Mouse (Mus musculus): Measurements from ENCODE around the gene Eef1b2. TPM values are rescaled to one million over a fixed set of nuclear protein-coding genes. Genes with fewer than 3 reads are reported as not detected.
"Not testable (repeated sequence)": the region's sequence is repeated elsewhere in the genome, so short reads cannot be mapped to it uniquely, and the experiment has no call there.

The Eef1b2 gene
- polyA plus RNA-seq, 1 experiment = 51.0 TPM

GRCm38 (mm10) chr1:63140231-63140630, 36.4 kb upstream of the Eef1b2 start:
- TF ChIP-seq POLR2A (IDR thresholded peaks at IDR 0.05; ENCODE audit: control insufficient read depth, low read depth, low read length) (no peak), CTCF (IDR thresholded peaks at IDR 0.05; ENCODE audit: control insufficient read depth, insufficient read depth, insufficient replicate concordance, low read depth, low read length) (no peak)
- Histone ChIP-seq H3K4me3 (ENCODE audit: control insufficient read depth, low read depth, low read length) (no peak overlapping the region), H3K27me3 (ENCODE audit: control insufficient read depth, insufficient read depth, low read length) (no peaks in the 10 kb centered on the region), H3K36me3 (ENCODE audit: control insufficient read depth, insufficient read depth, low read length) (no peaks in the 10 kb centered on the region; the same call in 1 of the 2 replicates), H3K27ac (ENCODE audit: control insufficient read depth, insufficient read depth, low read depth, low read length) (no peak overlapping the region), H3K4me1 (ENCODE audit: control insufficient read depth, insufficient read depth, low read length) (peaks cover 4% of the 10 kb centered on the region)

GRCm38 (mm10) chr1:63168638-63169037, 8.0 kb upstream of the Eef1b2 start:
- Histone ChIP-seq H3K27ac (ENCODE audit: control insufficient read depth, insufficient read depth, low read depth, low read length) (no peak overlapping the region), H3K27me3 (ENCODE audit: control insufficient read depth, insufficient read depth, low read length) (no peaks in the 10 kb centered on the region), H3K4me3 (ENCODE audit: control insufficient read depth, low read depth, low read length) (no peak overlapping the region), H3K36me3 (ENCODE audit: control insufficient read depth, insufficient read depth, low read length) (no peaks in the 10 kb centered on the region; the same call in 1 of the 2 replicates), H3K4me1 (ENCODE audit: control insufficient read depth, insufficient read depth, low read length) (no peaks in the 10 kb centered on the region)
- TF ChIP-seq POLR2A (IDR thresholded peaks at IDR 0.05; ENCODE audit: control insufficient read depth, low read depth, low read length) (no peak), CTCF (IDR thresholded peaks at IDR 0.05; ENCODE audit: control insufficient read depth, insufficient read depth, insufficient replicate concordance, low read depth, low read length) (no peak)

GRCm38 (mm10) chr1:63175853-63176252, 772 bp upstream of the Eef1b2 start:
- H3K27ac ChIP-seq (ENCODE audit: control insufficient read depth, insufficient read depth, low read depth, low read length) = peak overlapping the region; percentile 76
- H3K27me3 ChIP-seq (ENCODE audit: control insufficient read depth, insufficient read depth, low read length) = no peaks in the 10 kb centered on the region
- peaks cover 1% of the 10 kb centered on the region for H3K36me3 ChIP-seq (ENCODE audit: control insufficient read depth, insufficient read depth, low read length)
- peaks cover 5% of the 10 kb centered on the region; the same call in 1 of the 2 replicates for H3K4me1 ChIP-seq (ENCODE audit: control insufficient read depth, insufficient read depth, low read length)
- TF ChIP-seq POLR2A (IDR thresholded peaks at IDR 0.05; ENCODE audit: control insufficient read depth, low read depth, low read length) (no peak), CTCF (IDR thresholded peaks at IDR 0.05; ENCODE audit: control insufficient read depth, insufficient read depth, insufficient replicate concordance, low read depth, low read length) (no peak)
- H3K4me3 ChIP-seq (ENCODE audit: control insufficient read depth, low read depth, low read length) = peak overlapping the region; percentile 99

- Histone ChIP-seq H3K27ac (ENCODE audit: control insufficient read depth, insufficient read depth, low read depth, low read length) (peak overlapping the region; percentile 76), H3K4me1 (ENCODE audit: control insufficient read depth, insufficient read depth, low read length) (peaks cover 5% of the 10 kb centered on the region; the same call in 1 of the 2 replicates), H3K4me3 (ENCODE audit: control insufficient read depth, low read depth, low read length) (peak overlapping the region; percentile 99), H3K36me3 (ENCODE audit: control insufficient read depth, insufficient read depth, low read length) (peaks cover 1% of the 10 kb centered on the region), H3K27me3 (ENCODE audit: control insufficient read depth, insufficient read depth, low read length) (no peaks in the 10 kb centered on the region)
- no peak for TF ChIP-seq CTCF (IDR thresholded peaks at IDR 0.05; ENCODE audit: control insufficient read depth, insufficient read depth, insufficient replicate concordance, low read depth, low read length)
- no peak for TF ChIP-seq POLR2A (IDR thresholded peaks at IDR 0.05; ENCODE audit: control insufficient read depth, low read depth, low read length)
Observed at GRCm38 (mm10) chr1:63176259-63176603, 394 bp upstream of the Eef1b2 start.

GRCm38 (mm10) chr1:63178308-63178707, 1.7 kb downstream of the Eef1b2 start:
- Histone ChIP-seq H3K27ac (ENCODE audit: control insufficient read depth, insufficient read depth, low read depth, low read length) (no peak overlapping the region), H3K36me3 (ENCODE audit: control insufficient read depth, insufficient read depth, low read length) (peaks cover 1% of the 10 kb centered on the region), H3K4me1 (ENCODE audit: control insufficient read depth, insufficient read depth, low read length) (peaks cover 5% of the 10 kb centered on the region; the same call in 1 of the 2 replicates), H3K27me3 (ENCODE audit: control insufficient read depth, insufficient read depth, low read length) (no peaks in the 10 kb centered on the region), H3K4me3 (ENCODE audit: control insufficient read depth, low read depth, low read length) (no peak overlapping the region)
- no peak for TF ChIP-seq POLR2A (IDR thresholded peaks at IDR 0.05; ENCODE audit: control insufficient read depth, low read depth, low read length)
- no peak for TF ChIP-seq CTCF (IDR thresholded peaks at IDR 0.05; ENCODE audit: control insufficient read depth, insufficient read depth, insufficient replicate concordance, low read depth, low read length)

- TF ChIP-seq POLR2A (IDR thresholded peaks at IDR 0.05; ENCODE audit: control insufficient read depth, low read depth, low read length) (no peak), CTCF (IDR thresholded peaks at IDR 0.05; ENCODE audit: control insufficient read depth, insufficient read depth, insufficient replicate concordance, low read depth, low read length) (no peak)
- no peak overlapping the region for H3K27ac ChIP-seq (ENCODE audit: control insufficient read depth, insufficient read depth, low read depth, low read length)
- H3K36me3 ChIP-seq (ENCODE audit: control insufficient read depth, insufficient read depth, low read length) = peaks cover 1% of the 10 kb centered on the region
- no peaks in the 10 kb centered on the region for H3K27me3 ChIP-seq (ENCODE audit: control insufficient read depth, insufficient read depth, low read length)
- H3K4me1 ChIP-seq (ENCODE audit: control insufficient read depth, insufficient read depth, low read length) = peaks cover 5% of the 10 kb centered on the region; the same call in 1 of the 2 replicates
- H3K4me3 ChIP-seq (ENCODE audit: control insufficient read depth, low read depth, low read length) = no peak overlapping the region
Observed at GRCm38 (mm10) chr1:63180122-63180521, 3.5 kb downstream of the Eef1b2 start.

- not testable (repeated sequence) for H3K4me1 ChIP-seq (ENCODE audit: control insufficient read depth, insufficient read depth, low read length); H3K27ac ChIP-seq (ENCODE audit: control insufficient read depth, insufficient read depth, low read depth, low read length); H3K36me3 ChIP-seq (ENCODE audit: control insufficient read depth, insufficient read depth, low read length)
Observed at GRCm38 (mm10) chr1:63180575-63180974, 4.0 kb downstream of the Eef1b2 start.

GRCm38 (mm10) chr1:63181019-63181418, 4.4 kb downstream of the Eef1b2 start:
- Histone ChIP-seq H3K27me3 (ENCODE audit: control insufficient read depth, insufficient read depth, low read length) (no peaks in the 10 kb centered on the region), H3K27ac (ENCODE audit: control insufficient read depth, insufficient read depth, low read depth, low read length) (no peak overlapping the region), H3K4me1 (ENCODE audit: control insufficient read depth, insufficient read depth, low read length) (peaks cover 2% of the 10 kb centered on the region; the same call in 1 of the 2 replicates), H3K36me3 (ENCODE audit: control insufficient read depth, insufficient read depth, low read length) (peaks cover 1% of the 10 kb centered on the region), H3K4me3 (ENCODE audit: control insufficient read depth, low read depth, low read length) (no peak overlapping the region)
- peak; percentile 64; the same call in 1 of the 2 replicates for TF ChIP-seq CTCF (IDR thresholded peaks at IDR 0.05; ENCODE audit: control insufficient read depth, insufficient read depth, insufficient replicate concordance, low read depth, low read length)
- TF ChIP-seq POLR2A (IDR thresholded peaks at IDR 0.05; ENCODE audit: control insufficient read depth, low read depth, low read length) = no peak

More at GRCm38 (mm10) chr1:63180575-63180974, 4.0 kb downstream of the Eef1b2 start:
- not testable (repeated sequence) for H3K4me3 ChIP-seq (ENCODE audit: control insufficient read depth, low read depth, low read length); H3K27me3 ChIP-seq (ENCODE audit: control insufficient read depth, insufficient read depth, low read length)

Measured in testis, adult 2 months (tissue).